Mouse (Mus musculus): ENCODE results near the gene I0C0044D17Rik. TPM values are rescaled to one million over a fixed set of nuclear protein-coding genes. Genes with fewer than 3 reads are reported as not detected.
"Not testable (repeated sequence)": the region's sequence is repeated elsewhere in the genome, so short reads cannot be mapped to it uniquely, and the experiment has no call there.

I0C0044D17Rik gene
- polyA plus RNA-seq, 1 experiment from 2014 or later, result not detected

GRCm38 (mm10) chr4:98845201-98845600 is 21.6 kb upstream of the I0C0044D17Rik start:
- ATAC-seq (replicated peaks; ENCODE audit: low FRiP score, low read depth), result no peak
- WGBS, result 95% methylated on average over 4 of the region's 4 CpGs
- no peak for TF ChIP-seq CTCF (IDR thresholded peaks at IDR 0.05; ENCODE audit: low read depth)
- H3K4me3 ChIP-seq (replicated peaks; ENCODE audit: low read depth, low read length), result no peak overlapping the region
- H3K27ac ChIP-seq, result no peak overlapping the region
- 0 out of 2 replicates have a peak, but pooled peaks cover 3% of the 10 kb centered on the region for H3K4me1 ChIP-seq (replicated peaks; ENCODE audit: insufficient read depth, low read length)
- no peak for DNase-seq (ENCODE audit: low spot score)
- no peak overlapping the region for H3K9ac ChIP-seq (ENCODE audit: low read depth, low read length)
- H3K36me3 ChIP-seq (ENCODE audit: insufficient read depth, low read length), result no peaks in the 10 kb centered on the region
- no peaks in the 10 kb centered on the region for H3K27me3 ChIP-seq (ENCODE audit: insufficient read depth, low read length)
- no peaks in the 10 kb centered on the region for H3K9me3 ChIP-seq (replicated peaks; ENCODE audit: low read length)
- no peak overlapping the region for H3K4me2 ChIP-seq (ENCODE audit: low read length)

DNA sequence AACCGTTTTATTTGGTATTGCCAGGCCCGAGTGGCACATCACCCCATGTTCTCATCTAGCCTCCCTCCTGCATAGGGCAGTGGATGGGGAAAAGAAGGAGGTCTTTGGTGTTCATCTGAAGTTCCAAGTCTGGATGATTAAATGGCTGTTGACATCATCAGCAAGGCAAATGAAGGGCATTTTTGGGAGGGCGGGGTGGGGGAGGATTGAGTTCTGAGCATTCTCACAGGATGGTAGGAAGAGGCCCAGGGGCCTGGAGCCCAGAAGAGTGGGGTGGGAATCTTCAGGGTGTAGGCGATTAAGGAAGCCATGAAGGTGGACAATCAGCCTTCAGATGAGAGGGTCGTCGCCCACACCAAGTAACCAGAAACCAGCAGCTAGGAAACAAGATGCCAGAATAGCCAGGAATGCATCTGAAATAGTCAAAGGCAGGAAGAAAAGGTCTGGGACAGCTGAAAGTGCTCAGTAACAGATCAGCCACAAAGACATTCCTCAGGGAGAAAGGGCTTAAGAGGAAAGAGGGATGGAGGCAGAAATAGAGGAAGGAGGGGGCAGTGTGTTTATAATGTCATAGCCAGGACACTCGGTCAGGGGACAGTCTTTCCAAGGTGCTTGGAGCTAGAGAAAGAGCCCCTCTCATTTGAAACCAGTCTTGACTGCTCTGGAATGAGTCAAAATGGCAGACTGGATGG is 20.4 kb upstream of the I0C0044D17Rik start:
- 66% methylated on average over 7 of the region's 7 CpGs for WGBS
- ATAC-seq (replicated peaks; ENCODE audit: low FRiP score, low read depth), result no peak

GRCm38 (mm10) chr4:98841251-98841650 is 17.6 kb upstream of the I0C0044D17Rik start:
- H3K4me2 ChIP-seq (ENCODE audit: low read length); ATAC-seq (replicated peaks; ENCODE audit: low FRiP score, low read depth); DNase-seq (ENCODE audit: low spot score); H3K36me3 ChIP-seq (ENCODE audit: insufficient read depth, low read length); H3K9ac ChIP-seq (ENCODE audit: low read depth, low read length); H3K27ac ChIP-seq; H3K27me3 ChIP-seq (ENCODE audit: insufficient read depth, low read length); H3K4me1 ChIP-seq (replicated peaks; ENCODE audit: insufficient read depth, low read length); H3K9me3 ChIP-seq (replicated peaks; ENCODE audit: low read length); H3K4me3 ChIP-seq (replicated peaks; ENCODE audit: low read depth, low read length): not testable (repeated sequence)
- 96% methylated on average over 6 of the region's 6 CpGs for WGBS

More for the DNA sequence above, 20.4 kb upstream of the I0C0044D17Rik start:
- Histone ChIP-seq H3K4me3 (replicated peaks; ENCODE audit: low read depth, low read length) (no peak overlapping the region), H3K9ac (ENCODE audit: low read depth, low read length) (no peak overlapping the region), H3K27ac (no peak overlapping the region), H3K36me3 (ENCODE audit: insufficient read depth, low read length) (no peaks in the 10 kb centered on the region), H3K4me1 (replicated peaks; ENCODE audit: insufficient read depth, low read length) (0 out of 2 replicates have a peak, but pooled peaks cover 3% of the 10 kb centered on the region), H3K4me2 (ENCODE audit: low read length) (no peak overlapping the region), H3K9me3 (replicated peaks; ENCODE audit: low read length) (no peaks in the 10 kb centered on the region), H3K27me3 (ENCODE audit: insufficient read depth, low read length) (no peaks in the 10 kb centered on the region)
- no peak for DNase-seq (ENCODE audit: low spot score)
- no peak for TF ChIP-seq CTCF (IDR thresholded peaks at IDR 0.05; ENCODE audit: low read depth)

DNA sequence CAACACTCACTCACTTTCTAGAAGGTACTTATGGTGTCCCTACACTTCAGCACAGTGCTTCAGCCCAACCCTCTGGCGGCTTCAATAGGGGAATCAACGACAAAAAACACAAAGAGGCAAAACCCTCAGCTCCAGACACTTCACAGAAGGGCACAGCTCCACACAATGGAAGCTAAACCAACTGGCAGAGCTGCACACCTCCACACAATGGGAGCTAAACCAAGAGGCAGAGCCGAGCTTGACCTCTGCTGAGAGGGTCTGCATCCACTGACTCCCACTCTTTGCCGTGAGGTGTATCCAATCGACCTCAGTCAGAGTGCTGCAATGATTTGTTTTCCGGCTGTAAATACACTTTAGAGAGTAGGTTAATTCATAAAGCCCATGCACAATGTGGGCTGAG is 16.9 kb upstream of the I0C0044D17Rik start:
- no peak overlapping the region for H3K27ac ChIP-seq
- no peaks in the 10 kb centered on the region for H3K27me3 ChIP-seq (ENCODE audit: insufficient read depth, low read length)
- H3K4me1 ChIP-seq (replicated peaks; ENCODE audit: insufficient read depth, low read length), result peaks cover 5% of the 10 kb centered on the region; the same call in 1 of the 2 replicates
- H3K9me3 ChIP-seq (replicated peaks; ENCODE audit: low read length), result no peaks in the 10 kb centered on the region
- 44% methylated on average over 6 of the region's 6 CpGs for WGBS
- H3K9ac ChIP-seq (ENCODE audit: low read depth, low read length), result no peak overlapping the region
- H3K4me3 ChIP-seq (replicated peaks; ENCODE audit: low read depth, low read length), result no peak overlapping the region
- DNase-seq (ENCODE audit: low spot score) (no peak), ATAC-seq (replicated peaks; ENCODE audit: low FRiP score, low read depth) (no peak)
- no peak for TF ChIP-seq CTCF (IDR thresholded peaks at IDR 0.05; ENCODE audit: low read depth)
- no peak overlapping the region for H3K4me2 ChIP-seq (ENCODE audit: low read length)
- H3K36me3 ChIP-seq (ENCODE audit: insufficient read depth, low read length), result no peaks in the 10 kb centered on the region

GRCm38 (mm10) chr4:98838913-98839312 is 15.3 kb upstream of the I0C0044D17Rik start:
- Histone ChIP-seq H3K9ac (ENCODE audit: low read depth, low read length) (no peak overlapping the region), H3K27ac (no peak overlapping the region), H3K4me2 (ENCODE audit: low read length) (no peak overlapping the region), H3K9me3 (replicated peaks; ENCODE audit: low read length) (no peaks in the 10 kb centered on the region), H3K36me3 (ENCODE audit: insufficient read depth, low read length) (no peaks in the 10 kb centered on the region), H3K27me3 (ENCODE audit: insufficient read depth, low read length) (no peaks in the 10 kb centered on the region), H3K4me1 (replicated peaks; ENCODE audit: insufficient read depth, low read length) (peaks cover 5% of the 10 kb centered on the region; the same call in 1 of the 2 replicates), H3K4me3 (replicated peaks; ENCODE audit: low read depth, low read length) (no peak overlapping the region)
- no peak for TF ChIP-seq CTCF (IDR thresholded peaks at IDR 0.05; ENCODE audit: low read depth)
- WGBS, result 91% methylated on average over 4 of the region's 4 CpGs
- ATAC-seq (replicated peaks; ENCODE audit: low FRiP score, low read depth) (no peak), DNase-seq (ENCODE audit: low spot score) (no peak)

DNA sequence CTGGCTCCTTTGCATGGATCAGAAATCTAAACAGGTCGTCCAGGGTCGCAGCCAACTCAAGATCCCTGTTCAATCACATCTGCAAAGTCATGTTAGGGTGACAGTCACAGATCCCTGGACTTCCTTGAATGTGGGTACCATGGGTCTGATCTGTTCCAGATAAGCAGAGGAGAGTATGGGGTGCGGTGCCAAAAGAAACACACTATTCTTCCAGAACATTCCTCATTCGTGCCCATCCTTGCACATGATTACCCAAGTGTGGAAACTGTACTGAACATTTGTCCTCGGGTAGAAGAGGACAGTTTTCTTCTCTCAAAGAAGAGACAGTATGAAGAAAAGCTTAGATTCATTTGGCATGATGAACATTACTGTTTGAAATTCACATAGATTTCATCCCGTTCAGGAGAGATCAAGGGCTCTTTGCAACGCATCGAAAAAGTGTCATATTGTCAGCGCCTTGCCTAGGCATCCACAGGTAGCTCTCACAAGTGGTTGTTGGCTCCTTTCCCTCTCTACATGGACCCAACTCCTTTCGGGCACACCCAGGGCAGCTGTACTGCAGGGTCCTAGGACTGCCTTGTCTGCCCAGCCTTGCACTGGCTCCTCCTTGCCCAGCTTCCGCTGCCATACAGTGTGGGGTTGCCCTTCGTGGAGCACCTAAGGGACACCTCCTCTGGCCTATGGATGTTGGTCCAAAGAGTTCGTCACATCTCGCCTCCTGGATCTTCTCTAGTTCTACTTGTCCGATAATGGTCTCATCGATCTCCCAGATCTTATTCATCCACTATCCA is 14.3 kb upstream of the I0C0044D17Rik start:
- no peak overlapping the region for H3K4me2 ChIP-seq (ENCODE audit: low read length)
- no peaks in the 10 kb centered on the region for H3K9me3 ChIP-seq (replicated peaks; ENCODE audit: low read length)
- no peaks in the 10 kb centered on the region for H3K36me3 ChIP-seq (ENCODE audit: insufficient read depth, low read length)
- DNase-seq (ENCODE audit: low spot score) (no peak), ATAC-seq (replicated peaks; ENCODE audit: low FRiP score, low read depth) (no peak)
- H3K4me3 ChIP-seq (replicated peaks; ENCODE audit: low read depth, low read length), result no peak overlapping the region
- TF ChIP-seq CTCF (IDR thresholded peaks at IDR 0.05; ENCODE audit: low read depth), result no peak
- H3K4me1 ChIP-seq (replicated peaks; ENCODE audit: insufficient read depth, low read length), result peaks cover 5% of the 10 kb centered on the region; the same call in 1 of the 2 replicates
- no peak overlapping the region for H3K27ac ChIP-seq
- no peak overlapping the region for H3K9ac ChIP-seq (ENCODE audit: low read depth, low read length)
- H3K27me3 ChIP-seq (ENCODE audit: insufficient read depth, low read length), result no peaks in the 10 kb centered on the region
- WGBS, result 87% methylated on average over 16 of the region's 16 CpGs

Measured in kidney, postnatal 0 days (tissue).